Mouse (Mus musculus) testis, adult 2 months (tissue): ENCODE measurements around the gene Igsf21. TPM values are rescaled to one million over a fixed set of nuclear protein-coding genes. Genes with fewer than 3 reads are reported as not detected.
A peak's percentile ranks its signal among the peaks of the same experiment; 100 is the strongest.

Experiments used
- H3K27ac ChIP-seq: fragments of 200-500 bp; 2 replicates; pipeline ENCODE4 v1.5.1; 2012; ENCODE audit warnings: low read depth, low read length; ENCODE audit not compliant: control insufficient read depth, insufficient read depth
- H3K27me3 ChIP-seq: fragments of 200-500 bp; 2 replicates; pipeline ENCODE4 v1.6.1; 2012; ENCODE audit warnings: mild to moderate bottlenecking, low read length, moderate library complexity; ENCODE audit not compliant: control insufficient read depth, insufficient read depth
- H3K36me3 ChIP-seq: fragments of 200-500 bp; 2 replicates; pipeline ENCODE4 v1.6.1; 2012; ENCODE audit warnings: mild to moderate bottlenecking, low read length; ENCODE audit not compliant: control insufficient read depth, insufficient read depth
- H3K4me1 ChIP-seq: fragments of 200-500 bp; 2 replicates; pipeline ENCODE4 v1.6.1; 2012; ENCODE audit warnings: low read length; ENCODE audit not compliant: control insufficient read depth, insufficient read depth
- H3K4me3 ChIP-seq: fragments of 200-500 bp; 2 replicates; pipeline ENCODE4 v1.5.1; 2012; ENCODE audit warnings: low read depth, mild to moderate bottlenecking, low read length, moderate library complexity, mixed read lengths; ENCODE audit not compliant: control insufficient read depth
- CTCF ChIP-seq: fragments of 200-500 bp; IDR thresholded peaks from 2 replicates; pipeline ENCODE4 v1.5.1; 2012; ENCODE audit warnings: low read depth, mild to moderate bottlenecking, inconsistent platforms, low read length, moderate library complexity; ENCODE audit not compliant: control insufficient read depth, insufficient read depth, insufficient replicate concordance
- POLR2A ChIP-seq: fragments of 200-500 bp; IDR thresholded peaks from 2 replicates; pipeline ENCODE4 v1.6.1; 2012; ENCODE audit warnings: low read depth, mild to moderate bottlenecking, inconsistent platforms, low read length, moderate library complexity; ENCODE audit not compliant: control insufficient read depth
- polyA plus RNA-seq: library from polyadenylated mRNA; depleted of rRNA; stranded (reverse); fragments of >200 nt; gene quantifications from 2 replicates; pipeline ENCODE4 v1.2.3, GENCODE M21; 2012

Gene Igsf21
- polyA plus RNA-seq, 1 experiment = 0.41 TPM

DNA sequence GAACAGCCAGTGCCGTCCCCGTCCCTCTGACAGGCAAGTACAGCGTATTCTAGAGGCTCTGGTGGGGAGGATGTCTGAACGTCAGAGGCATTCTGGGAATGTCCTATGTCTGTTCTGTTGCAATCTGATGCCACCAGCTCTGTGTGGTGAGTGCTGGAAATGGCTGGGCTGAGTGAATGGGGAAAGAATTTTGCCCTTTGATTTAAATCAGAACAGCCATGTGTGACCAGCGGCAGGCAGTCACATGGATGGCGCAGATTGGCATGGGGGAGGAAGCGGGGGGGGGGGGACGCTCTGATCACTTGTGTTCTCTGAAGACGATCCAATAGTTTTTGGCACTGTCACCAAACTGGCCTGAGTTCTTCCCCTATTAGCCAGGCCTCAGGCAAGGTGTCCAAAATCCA, 92.9 kb downstream of the Igsf21 start:
- H3K4me1 ChIP-seq = no peaks in the 10 kb centered on the region
- H3K4me3 ChIP-seq = no peak overlapping the region
- no peak for TF ChIP-seq CTCF
- no peak for TF ChIP-seq POLR2A
- H3K27me3 ChIP-seq = no peaks in the 10 kb centered on the region
- no peaks in the 10 kb centered on the region for H3K36me3 ChIP-seq
- no peak overlapping the region for H3K27ac ChIP-seq

GRCm38 (mm10) chr4:140153101-140153500, 93.5 kb downstream of the Igsf21 start:
- peak; percentile 66; the same call in 1 of the 2 replicates for TF ChIP-seq CTCF
- no peak for TF ChIP-seq POLR2A
- no peaks in the 10 kb centered on the region for H3K27me3 ChIP-seq
- no peaks in the 10 kb centered on the region for H3K36me3 ChIP-seq
- no peak overlapping the region for H3K27ac ChIP-seq
- no peak overlapping the region for H3K4me3 ChIP-seq
- H3K4me1 ChIP-seq = no peaks in the 10 kb centered on the region

DNA sequence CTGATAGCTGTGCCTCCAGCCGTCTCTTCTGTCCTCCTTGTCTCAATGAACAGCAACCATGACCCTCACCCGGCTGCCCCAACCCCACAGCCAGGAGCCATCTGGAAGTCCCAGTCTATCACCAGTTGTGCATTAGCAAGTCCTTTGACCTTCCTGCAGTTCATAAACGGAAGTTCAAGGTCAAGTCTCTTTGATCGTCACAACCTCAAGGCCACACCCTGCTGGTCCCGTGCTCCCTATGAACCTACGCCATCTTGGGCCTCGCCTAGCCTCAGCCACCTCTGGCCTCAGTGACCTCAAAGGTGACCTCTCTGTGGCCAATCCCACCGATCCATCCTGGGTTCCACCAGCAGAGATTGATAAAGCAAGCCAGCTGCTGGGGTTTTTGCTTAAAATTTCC, 96.9 kb downstream of the Igsf21 start:
- no peak overlapping the region for H3K27ac ChIP-seq
- H3K4me3 ChIP-seq = no peak overlapping the region
- TF ChIP-seq CTCF (no peak), POLR2A (no peak)
- H3K27me3 ChIP-seq = no peaks in the 10 kb centered on the region
- no peaks in the 10 kb centered on the region for H3K36me3 ChIP-seq
- H3K4me1 ChIP-seq = peaks cover 3% of the 10 kb centered on the region; the same call in 1 of the 2 replicates

DNA sequence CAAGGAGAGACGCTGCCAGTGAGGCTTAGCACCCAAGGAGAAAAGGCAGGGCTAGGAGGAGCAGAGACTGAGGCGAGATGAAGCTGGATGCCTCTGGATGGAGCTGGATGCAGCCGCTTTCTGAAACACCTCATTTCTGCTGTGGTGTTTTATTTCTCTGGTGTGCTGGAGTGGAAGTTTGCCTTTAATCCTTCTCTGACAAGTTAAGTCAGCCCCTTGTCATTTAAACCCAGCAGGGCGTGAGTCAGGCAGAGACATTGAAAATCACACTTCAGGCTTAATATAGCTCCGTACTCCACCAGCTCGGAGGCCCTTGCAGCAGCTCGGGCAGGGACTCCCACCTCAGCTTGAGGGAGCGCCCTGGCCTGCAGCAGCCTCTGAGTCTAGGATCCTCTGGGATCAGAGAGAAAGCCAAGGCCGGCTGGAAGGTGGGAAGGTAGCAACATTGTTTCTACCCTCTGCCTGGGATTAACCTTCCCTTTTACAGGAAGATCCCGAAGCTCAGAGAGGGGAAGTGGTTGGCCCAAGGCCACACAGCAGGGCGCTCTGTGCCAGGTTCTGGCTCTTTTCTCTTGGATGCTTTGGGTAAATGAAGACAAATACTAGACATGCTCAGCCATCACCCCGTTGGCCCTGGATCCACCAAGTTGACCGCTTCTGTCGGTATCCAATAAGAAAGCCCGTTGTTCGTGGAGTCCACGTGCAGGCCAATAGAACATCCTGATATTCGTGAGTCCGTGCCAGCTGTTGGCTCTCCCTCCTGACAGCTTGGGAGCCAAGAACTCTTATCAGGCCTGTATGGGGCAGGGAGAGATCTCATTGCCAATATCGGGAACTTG, 98.5 kb downstream of the Igsf21 start:
- Histone ChIP-seq H3K4me3 (no peak overlapping the region), H3K27me3 (no peaks in the 10 kb centered on the region), H3K27ac (no peak overlapping the region), H3K4me1 (peaks cover 3% of the 10 kb centered on the region; the same call in 1 of the 2 replicates), H3K36me3 (no peaks in the 10 kb centered on the region)
- TF ChIP-seq CTCF = no peak
- no peak for TF ChIP-seq POLR2A

DNA sequence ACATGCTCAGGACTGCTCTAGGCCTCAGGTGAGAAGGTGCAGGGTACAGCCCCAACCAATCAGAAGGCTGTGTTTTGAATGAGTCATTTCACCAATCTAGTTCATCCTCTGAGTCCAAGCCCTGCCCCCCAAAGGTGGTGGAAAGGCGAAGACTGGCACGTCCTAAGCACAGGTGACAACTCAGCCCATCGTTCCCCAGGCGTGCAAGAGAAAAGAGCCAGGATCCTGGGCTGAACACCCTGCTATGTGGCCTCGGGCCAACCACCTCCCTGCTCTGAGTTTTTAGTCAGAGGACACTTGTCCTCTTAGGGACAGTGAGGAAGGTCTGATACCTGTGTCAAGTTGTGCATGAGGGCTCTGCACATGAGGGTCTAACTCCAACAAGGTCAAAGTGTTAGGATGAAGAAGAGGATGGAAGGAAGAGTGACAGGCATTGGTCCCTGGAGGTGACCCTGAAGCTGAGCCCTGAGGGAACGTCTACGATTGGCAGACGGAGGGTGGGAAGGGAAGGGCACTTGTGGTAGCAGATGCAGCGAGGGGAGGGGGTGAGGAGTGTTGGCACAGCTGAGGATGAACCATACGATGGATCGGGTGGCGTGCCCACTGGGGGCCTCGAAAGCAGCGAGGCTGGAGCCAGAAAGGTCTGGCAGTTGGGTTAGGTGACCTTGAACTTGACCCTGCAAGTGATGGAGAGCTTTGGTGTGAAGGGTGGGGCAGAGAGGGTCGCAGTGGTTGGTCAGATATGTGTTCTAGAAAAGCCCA, 99.3 kb downstream of the Igsf21 start:
- TF ChIP-seq POLR2A (no peak), CTCF (no peak)
- H3K4me3 ChIP-seq = no peak overlapping the region

GRCm38 (mm10) chr4:140143884-140144525, 102.6 kb downstream of the Igsf21 start:
- no peak overlapping the region for H3K4me3 ChIP-seq
- H3K27me3 ChIP-seq = no peaks in the 10 kb centered on the region
- peaks cover 3% of the 10 kb centered on the region; the same call in 1 of the 2 replicates for H3K4me1 ChIP-seq
- no peak overlapping the region for H3K27ac ChIP-seq
- H3K36me3 ChIP-seq = no peaks in the 10 kb centered on the region
- no peak for TF ChIP-seq POLR2A
- TF ChIP-seq CTCF = peak; percentile 67

More for the DNA sequence above, 99.3 kb downstream of the Igsf21 start:
- H3K4me1 ChIP-seq = peaks cover 3% of the 10 kb centered on the region; the same call in 1 of the 2 replicates
- no peaks in the 10 kb centered on the region for H3K36me3 ChIP-seq
- no peak overlapping the region for H3K27ac ChIP-seq
- no peaks in the 10 kb centered on the region for H3K27me3 ChIP-seq

DNA sequence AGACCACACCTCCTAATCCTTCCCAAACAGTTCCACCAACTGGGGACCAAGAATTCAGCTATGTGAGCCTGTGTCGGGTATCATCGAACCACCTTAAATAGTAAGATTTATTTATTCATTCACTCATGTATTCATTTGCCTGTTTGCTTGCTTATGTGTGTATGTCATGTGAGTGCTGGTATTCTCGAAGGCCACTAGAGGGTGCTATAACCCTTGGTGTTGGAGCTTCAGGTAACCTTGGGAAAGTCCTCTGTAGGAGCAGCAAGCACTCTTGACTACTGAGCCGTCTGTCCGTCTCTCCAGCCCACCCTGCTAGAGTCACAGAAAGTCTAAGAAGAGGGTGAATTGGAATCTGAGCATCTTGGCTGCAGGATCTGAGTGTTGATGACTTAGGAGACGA, 103.4 kb downstream of the Igsf21 start:
- Histone ChIP-seq H3K36me3 (no peaks in the 10 kb centered on the region), H3K27ac (no peak overlapping the region), H3K4me1 (peaks cover 3% of the 10 kb centered on the region; the same call in 1 of the 2 replicates), H3K27me3 (no peaks in the 10 kb centered on the region), H3K4me3 (no peak overlapping the region)
- TF ChIP-seq CTCF (no peak), POLR2A (no peak)
